Mouse (Mus musculus) CD4-positive, CD25-positive, alpha-beta regulatory T cell, adult 4 months (primary cell): ENCODE measurements around the gene Mgat1. TPM values are rescaled to one million over a fixed set of nuclear protein-coding genes. Genes with fewer than 3 reads are reported as not detected.

Experiments used
- ATAC-seq: one replicate; pipeline ENCODE4 v1.8.0; 2017
- polyA plus RNA-seq, 2 experiments: library from polyadenylated mRNA; unstranded; fragments of 100-300 nt; shearing (Covaris generic); gene quantifications; one replicate each; pipeline ENCODE4 v1.2.1; 2017

Mgat1 gene
- polyA plus RNA-seq, 2 experiments from 2014 or later = 70.9 to 106 TPM

- peak; percentile 8 for ATAC-seq
These were observed 906 bp upstream of the Mgat1 start for GRCm38 (mm10) chr11:49242944-49243626.

GRCm38 (mm10) chr11:49244595-49244930 is 572 bp downstream of the Mgat1 start:
- ATAC-seq = no peak

- no peak for ATAC-seq
These were observed 1.2 kb downstream of the Mgat1 start for GRCm38 (mm10) chr11:49245176-49245575.

DNA sequence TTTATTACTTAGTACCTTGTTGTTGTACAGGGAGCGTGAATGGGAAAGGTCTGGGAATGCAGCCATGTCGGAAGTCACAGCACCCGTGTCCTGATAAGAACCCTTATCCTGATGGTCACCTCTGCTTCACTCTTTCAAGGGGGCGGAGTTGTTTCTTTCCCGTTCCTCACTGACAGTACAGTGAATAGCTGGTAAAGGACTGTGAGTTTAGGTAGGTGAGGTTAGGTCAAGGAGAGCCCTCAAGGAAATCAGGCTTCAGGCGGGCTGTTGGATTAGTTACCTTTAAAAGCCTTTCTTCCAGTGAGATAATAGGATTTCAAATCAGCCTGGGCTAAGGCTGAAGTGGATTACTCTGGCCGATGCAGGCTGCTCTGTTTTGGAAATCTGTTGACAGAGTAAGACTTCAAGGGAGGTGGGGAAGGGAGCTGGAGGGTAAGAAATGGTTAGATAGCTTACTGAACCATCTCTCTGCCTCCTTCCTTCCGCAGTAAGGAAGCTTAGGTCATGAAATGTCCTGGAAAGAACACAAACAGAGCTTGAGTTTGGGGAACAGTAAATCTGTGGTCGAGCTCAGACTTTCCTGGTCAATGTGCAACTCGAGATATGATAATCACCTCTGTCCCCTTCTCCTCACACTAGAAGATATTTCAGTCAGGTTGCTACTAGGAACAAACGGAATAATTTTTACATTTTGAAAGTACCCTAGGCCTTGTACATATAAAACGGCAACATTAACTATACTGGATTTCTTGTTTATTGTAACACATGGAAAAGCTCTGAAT is 1.8 kb downstream of the Mgat1 start:
- ATAC-seq = no peak

DNA sequence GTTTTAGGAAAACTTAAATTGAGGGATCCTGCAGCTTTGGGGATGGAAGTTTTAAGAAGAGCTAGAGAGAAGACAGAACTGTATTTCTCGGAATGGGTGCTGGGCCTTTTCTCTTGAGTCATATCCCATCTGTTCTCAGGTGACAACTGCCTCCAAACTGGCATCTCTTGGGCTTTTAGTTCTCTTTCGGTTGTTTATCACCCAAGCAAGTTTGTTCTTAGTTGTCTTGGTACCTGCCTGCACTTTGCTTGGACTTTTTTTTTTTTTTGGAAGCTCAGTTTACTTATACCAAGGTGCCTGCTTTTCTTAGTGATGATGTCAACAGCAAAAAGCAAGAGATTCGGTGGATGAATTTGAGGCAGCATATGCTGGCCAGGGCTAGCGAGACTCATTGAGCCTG is 2.5 kb downstream of the Mgat1 start:
- no peak for ATAC-seq

GRCm38 (mm10) chr11:49247255-49247654 is 3.3 kb downstream of the Mgat1 start:
- no peak for ATAC-seq

- peak; percentile 16 for ATAC-seq
These were observed 4.4 kb downstream of the Mgat1 start for GRCm38 (mm10) chr11:49248226-49248973.

DNA sequence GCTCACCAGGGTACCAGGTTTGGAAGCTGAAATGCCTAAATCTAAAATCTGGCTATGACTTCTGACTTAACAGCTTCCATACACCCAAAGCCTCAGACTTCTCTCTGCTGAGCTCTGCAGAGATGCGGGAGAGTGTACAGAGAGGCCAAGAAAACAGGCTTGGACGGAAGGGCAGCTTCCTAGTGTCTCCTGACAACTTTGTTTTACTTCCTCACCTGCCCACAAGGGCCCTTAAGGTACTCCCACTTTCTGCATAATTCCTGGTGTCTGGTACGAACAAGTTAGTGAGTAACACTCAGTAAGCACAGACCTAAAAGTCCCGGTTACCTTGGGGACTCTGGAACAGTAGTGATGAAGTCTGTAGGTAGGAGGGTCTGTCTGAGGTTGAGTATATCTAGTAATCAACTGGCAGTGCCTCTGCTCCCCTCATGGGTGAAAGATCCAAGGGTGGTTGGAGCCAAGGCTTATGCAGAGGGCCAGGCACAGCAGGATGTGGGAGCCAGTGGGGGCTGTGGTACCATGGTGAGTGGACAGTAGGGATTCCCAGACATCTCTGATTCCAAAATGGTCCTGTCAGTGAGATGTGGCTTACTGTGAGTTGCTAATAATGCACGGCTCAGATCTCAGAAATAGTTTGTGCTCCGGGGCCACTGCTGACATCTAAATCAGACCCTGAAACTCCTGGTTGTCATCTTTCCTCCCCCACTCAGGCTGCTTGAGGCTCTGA is 5.1 kb downstream of the Mgat1 start:
- no peak for ATAC-seq

DNA sequence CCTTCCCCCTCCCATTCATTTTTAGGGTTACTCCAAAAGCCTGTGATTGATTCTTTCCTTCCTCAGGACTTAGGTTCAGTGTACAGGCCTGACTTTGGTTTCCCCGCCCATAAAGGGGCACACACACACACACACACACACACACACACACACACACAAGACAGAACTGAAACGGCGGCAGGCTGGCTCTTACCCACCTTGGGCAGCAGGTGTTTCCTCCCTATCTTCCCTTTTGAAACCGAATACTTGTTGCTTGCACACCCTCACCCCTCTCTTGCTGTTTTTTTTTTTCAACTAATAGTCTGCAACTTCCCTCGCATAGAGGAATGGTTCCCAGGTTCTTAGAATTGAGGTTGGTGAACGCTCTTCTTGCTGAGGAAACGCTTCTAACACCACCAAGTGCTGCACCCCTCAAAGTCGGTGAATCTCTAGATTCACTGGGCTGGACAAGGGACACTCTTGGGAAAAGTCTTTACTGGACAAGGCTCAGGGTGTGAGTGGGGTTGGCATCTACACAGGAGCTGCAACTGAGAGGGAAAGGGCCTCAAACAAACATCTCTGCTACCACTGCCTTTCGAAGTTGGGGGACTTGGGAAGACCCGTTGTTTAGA is 5.9 kb downstream of the Mgat1 start:
- peak; percentile 56 for ATAC-seq

DNA sequence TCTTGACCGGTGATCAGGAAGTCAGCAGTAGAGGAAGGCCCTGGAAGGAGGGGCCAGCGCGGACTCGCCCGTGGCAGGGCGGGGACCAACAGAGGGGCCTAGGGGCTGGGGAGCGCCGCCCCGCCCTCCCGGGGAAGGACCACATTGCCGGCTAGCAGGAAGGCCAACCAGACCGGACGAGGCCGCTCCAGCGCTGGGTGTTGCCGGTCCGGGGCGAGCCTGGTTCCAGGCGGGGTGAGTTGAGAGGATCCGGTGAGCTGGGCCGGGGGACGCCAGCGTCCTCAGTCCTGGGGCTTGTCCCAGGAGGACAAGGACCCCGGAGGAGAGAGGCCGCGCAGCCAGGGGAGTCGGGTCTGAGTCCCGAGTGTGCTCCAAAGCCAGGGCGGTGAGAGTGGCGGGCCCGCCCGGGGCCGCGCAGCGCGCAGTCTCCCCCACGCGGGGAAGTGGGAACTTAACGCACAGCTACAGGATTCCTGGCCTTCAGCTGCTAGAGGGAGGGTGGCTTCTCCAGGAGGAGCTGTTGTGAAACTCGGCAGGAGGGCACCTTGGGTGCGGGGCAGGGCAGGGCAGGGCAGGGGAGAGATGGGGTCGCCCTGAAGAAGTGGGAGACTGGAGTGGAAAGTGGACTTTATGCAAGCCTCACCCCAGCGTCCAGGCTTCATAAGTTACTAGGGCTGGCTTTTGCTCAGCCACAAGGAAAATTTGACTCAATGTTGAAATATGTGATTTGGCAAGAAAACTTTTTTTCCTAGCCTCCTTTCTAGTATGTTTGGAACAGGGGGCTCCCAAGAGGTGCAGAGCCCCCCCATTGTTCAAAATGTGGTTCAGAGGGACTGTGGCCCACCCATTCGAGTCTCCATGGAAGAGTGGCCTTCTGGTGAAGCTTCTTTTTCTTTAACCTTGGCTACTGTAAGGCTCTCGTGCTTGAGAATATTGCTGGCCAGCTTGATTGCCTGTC is 6.7 kb downstream of the Mgat1 start:
- ATAC-seq = peak; percentile 16

- no peak for ATAC-seq
These were observed 7.4 kb downstream of the Mgat1 start for GRCm38 (mm10) chr11:49251380-49251761.

DNA sequence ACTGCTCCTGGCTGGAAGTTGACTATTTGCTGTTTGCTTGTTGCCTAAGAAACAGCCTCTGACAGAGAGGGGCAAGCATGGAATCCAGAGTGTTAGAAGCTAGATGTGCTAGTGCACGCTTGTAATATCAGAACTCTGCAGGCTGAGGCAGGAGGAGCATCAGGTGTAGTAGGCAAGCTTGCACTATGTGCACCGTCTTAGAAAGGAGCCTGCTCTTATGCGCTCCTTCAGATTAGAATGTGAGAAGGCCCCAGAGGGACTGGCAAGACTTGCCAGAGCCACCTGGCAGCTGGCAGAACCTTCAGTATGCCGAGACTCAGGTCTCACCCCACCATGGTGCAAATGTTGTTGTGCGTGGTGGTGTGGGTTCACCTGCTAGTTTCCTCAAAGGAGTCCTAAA is 8.1 kb downstream of the Mgat1 start:
- ATAC-seq = no peak

DNA sequence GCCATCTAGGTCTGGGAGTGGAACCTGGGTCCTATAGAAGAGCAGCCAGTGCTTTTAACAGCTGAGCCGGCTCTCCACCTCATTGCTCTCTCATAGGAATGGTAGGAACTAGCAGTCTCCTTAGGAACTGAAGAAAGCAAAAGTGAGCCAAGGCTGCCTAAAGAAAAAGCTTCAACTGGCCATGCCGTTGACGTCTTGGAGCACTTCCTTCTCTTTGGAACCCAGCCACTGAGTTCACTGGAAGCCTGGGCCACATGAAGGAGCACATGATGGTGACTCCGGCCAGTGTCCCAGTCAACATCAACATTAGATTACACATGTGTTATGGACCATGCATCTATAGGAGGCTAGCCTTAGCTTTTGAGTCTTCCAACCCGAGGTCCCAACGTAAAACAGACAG is 9.0 kb downstream of the Mgat1 start:
- ATAC-seq = no peak

- no peak for ATAC-seq
These were observed 15.3 kb downstream of the Mgat1 start for GRCm38 (mm10) chr11:49259296-49259695.

DNA sequence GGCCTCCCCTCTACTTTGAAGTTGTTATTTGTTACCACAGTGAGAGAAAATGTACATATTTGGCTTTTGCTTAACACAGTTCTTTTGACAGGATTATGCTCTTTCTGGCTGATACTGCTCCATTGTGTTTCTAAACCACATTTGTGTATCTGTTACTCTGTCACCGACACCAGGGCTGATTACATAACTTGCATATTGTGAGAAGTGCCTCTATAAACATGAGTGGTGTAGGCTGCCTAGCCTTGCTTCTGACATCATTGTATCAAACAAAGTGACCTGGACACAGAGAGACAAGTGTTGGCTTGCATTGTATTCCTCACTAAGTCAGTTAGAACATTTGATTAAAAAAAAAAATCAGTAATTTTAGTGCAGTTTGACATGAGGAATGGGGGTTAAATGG is 15.8 kb downstream of the Mgat1 start:
- ATAC-seq = no peak

DNA sequence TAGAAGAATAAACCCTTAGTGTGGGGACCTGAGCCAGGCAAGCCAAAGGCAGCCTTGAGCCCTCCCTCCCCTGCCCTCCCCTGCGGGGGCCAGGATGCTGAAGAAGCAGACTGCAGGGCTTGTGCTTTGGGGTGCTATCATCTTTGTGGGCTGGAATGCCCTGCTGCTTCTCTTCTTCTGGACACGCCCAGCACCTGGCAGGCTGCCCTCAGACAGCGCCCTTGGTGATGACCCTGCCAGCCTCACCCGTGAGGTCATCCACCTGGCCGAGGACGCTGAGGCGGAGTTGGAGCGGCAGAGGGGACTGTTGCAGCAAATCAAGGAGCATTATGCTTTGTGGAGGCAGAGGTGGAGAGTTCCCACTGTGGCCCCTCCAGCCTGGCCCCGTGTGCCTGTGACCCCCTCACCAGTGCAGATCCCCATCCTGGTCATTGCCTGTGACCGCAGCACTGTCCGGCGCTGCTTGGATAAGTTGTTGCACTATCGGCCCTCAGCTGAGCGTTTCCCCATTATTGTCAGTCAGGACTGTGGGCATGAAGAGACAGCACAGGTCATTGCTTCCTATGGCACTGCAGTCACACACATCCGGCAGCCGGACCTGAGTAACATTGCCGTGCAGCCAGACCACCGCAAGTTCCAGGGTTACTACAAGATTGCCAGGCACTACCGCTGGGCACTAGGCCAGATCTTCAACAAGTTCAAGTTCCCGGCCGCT is 16.8 kb downstream of the Mgat1 start:
- no peak for ATAC-seq

DNA sequence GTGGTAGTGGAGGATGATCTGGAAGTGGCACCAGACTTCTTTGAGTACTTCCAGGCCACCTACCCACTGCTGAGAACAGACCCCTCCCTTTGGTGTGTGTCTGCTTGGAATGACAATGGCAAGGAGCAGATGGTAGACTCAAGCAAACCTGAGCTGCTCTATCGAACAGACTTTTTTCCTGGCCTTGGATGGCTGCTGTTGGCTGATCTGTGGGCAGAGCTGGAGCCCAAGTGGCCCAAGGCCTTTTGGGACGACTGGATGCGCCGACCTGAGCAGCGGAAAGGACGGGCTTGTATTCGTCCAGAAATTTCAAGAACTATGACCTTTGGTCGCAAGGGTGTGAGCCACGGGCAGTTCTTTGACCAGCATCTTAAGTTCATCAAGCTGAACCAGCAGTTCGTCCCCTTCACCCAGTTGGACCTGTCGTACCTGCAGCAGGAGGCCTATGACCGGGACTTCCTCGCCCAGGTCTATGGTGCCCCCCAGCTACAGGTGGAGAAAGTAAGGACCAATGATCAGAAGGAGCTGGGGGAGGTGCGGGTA is 17.4 kb downstream of the Mgat1 start:
- ATAC-seq = no peak

DNA sequence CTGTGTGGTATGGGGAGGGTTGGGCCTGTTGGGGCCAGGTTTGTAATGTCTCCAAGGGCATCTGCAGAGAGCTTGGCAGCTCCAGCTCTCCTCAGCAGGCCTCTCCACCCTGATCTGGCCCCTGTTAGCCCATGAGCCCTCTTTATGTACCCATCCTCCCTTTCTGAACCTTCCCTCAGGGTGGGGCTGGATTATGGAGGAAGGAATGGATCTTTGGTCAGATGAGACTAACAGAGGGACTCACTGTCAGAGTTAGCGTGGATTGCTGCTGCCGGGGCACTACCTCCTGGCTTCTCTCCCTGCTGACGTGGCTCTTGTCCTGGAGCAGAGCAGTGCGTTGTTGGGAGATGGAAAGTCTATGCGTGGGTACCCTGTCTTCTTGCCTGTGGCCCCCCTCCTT is 18.3 kb downstream of the Mgat1 start:
- no peak for ATAC-seq

DNA sequence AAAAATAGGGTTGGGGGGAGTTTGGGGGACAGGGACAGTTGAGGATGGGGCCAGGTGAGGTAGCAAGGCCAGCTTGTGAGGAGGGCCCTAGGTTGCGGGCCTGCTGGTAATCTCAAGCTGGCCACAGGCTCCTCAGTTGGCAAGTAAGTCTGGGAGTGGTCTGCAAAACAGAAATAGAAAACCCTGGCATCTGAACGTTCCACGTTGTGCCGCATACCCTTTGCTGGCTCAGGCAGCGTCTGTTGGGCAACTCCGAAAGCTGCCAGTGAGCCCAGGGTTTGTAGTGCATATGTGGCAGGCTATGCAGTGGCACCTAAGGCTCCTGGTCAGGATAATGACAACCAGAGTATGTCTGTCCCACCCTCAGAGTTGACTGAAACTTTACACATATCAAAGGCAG is 19.2 kb downstream of the Mgat1 start:
- no peak for ATAC-seq

DNA sequence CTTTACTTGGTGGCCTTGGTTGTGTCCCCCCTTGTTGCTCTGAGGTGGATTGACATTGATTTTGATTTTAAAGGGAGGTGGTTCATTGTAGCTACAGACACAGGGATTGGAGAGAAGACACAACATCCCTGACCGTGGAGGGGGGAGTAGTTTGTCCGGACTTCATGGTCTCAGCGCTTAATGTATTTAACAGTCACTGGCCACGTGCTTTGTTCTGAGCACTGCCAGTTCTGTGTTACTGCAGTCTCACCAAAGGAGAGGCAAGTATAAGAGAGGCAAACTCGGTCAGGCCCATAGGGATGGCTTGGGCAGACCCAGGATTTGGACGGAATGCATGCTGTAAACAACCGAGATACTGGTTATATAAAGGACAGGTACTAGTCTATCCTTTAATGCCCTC is 20.1 kb downstream of the Mgat1 start:
- no peak for ATAC-seq
